Mouse (Mus musculus): ENCODE measurements around the gene Olfr826. TPM values are rescaled to one million over a fixed set of nuclear protein-coding genes. Genes with fewer than 3 reads are reported as not detected.

Olfr826 gene
- not detected in 2 replicates for polyA plus RNA-seq (2014; fragmentation: Nextera tagmentation; extraction: Ambion mirVana)

DNA sequence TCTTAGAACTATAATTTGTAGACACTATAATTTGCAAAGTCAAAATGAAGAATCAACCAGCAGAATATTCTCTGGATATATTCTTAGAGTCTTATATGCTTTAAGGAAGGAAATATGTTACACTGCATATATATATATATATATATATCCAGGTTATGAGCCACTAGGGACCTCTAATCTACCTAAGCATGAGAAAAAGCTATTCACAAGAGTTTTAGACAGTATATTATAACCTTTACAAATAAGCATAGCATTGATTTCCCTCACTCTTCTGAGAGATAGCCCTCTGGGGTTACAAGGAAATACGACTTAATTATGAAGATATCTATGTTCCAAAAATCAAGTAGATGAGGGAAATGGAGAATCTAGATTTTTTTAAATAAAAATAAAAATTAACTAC is at the start of gene Olfr826:
TSS of gene Olfr826 (minus strand) at position 101 of the 400 bp plus-strand sequence.
- Histone ChIP-seq H3K27me3 (ENCODE audit: control insufficient read depth, insufficient read depth, low read length) (no peaks in the 10 kb centered on the region), H3K9me3 (ENCODE audit: control insufficient read depth, low read length) (no peaks in the 10 kb centered on the region), H3K36me3 (ENCODE audit: control insufficient read depth, insufficient read depth, low read length) (no peaks in the 10 kb centered on the region), H3K4me3 (ENCODE audit: low read depth, low read length) (no peak within 1 kb of the TSS), H3K4me1 (replicated peaks; ENCODE audit: control insufficient read depth, insufficient read depth, low read length) (no peaks in the 10 kb centered on the region), H3K4me2 (replicated peaks; ENCODE audit: low read depth, low read length) (no peak within 1 kb of the TSS), H3K9ac (ENCODE audit: low read depth, low read length) (no peak within 1 kb of the TSS), H3K27ac (ENCODE audit: low read depth, low read length) (no peak within 1 kb of the TSS)
- WGBS = 81% methylated on average over 1 of the region's 1 CpGs
- DNase-seq (ENCODE audit: low spot score) = no peak
- ATAC-seq (ENCODE audit: low FRiP score) = no peak

DNA sequence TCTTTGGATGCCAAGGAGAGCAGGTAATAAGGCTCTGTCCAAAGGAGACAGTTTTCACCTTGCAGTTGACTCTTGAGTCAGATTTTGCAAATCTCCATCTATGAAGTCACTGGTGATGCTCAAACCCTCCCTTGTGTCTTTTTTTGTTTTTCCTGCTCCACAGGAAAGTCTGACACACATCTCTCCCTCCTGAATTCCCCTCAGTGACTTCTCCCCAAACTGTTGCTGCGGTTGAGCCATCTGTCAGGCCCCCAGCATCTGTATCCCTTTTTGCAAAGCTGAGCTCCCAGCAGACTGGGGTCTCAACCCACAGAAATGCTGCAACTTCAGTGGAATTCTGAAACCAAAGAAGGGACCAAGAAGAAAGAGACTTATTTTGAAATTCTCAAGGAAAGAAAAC is 48.1 kb upstream of the Olfr826 start:
- Histone ChIP-seq H3K9ac (ENCODE audit: low read depth, low read length) (no peak overlapping the region), H3K27ac (ENCODE audit: low read depth, low read length) (no peak overlapping the region), H3K4me2 (replicated peaks; ENCODE audit: low read depth, low read length) (no peak overlapping the region), H3K9me3 (ENCODE audit: control insufficient read depth, low read length) (no peaks in the 10 kb centered on the region), H3K4me3 (ENCODE audit: low read depth, low read length) (no peak overlapping the region), H3K36me3 (ENCODE audit: control insufficient read depth, insufficient read depth, low read length) (no peaks in the 10 kb centered on the region), H3K27me3 (ENCODE audit: control insufficient read depth, insufficient read depth, low read length) (no peaks in the 10 kb centered on the region), H3K4me1 (replicated peaks; ENCODE audit: control insufficient read depth, insufficient read depth, low read length) (0 out of 2 replicates have a peak, but pooled peaks cover 2% of the 10 kb centered on the region)
- DNase-seq (ENCODE audit: low spot score) (no peak), ATAC-seq (ENCODE audit: low FRiP score) (no peak)
- 54% methylated on average over 1 of the region's 1 CpGs for WGBS

DNA sequence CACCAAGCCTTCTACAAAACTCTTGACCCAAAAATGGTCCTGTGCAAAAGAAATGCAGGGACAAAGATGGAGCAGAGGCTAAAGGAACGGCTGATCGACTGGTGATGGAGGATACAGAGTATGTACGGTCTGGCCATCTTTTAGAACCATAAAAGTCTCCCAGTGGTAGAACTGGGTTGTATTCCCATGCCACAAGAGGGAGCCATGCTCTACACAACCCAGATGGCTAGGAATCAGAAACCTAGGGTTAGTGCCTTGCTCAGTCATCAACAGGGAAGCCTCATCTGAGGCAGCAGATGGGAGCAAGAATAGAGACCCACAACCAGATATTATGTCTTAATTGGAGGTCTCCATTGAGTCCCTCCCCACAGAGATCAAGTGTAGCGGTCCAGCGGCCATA is 45.6 kb upstream of the Olfr826 start:
- no peak for DNase-seq (ENCODE audit: low spot score)
- no peak overlapping the region for H3K27ac ChIP-seq (ENCODE audit: low read depth, low read length)
- H3K4me1 ChIP-seq (replicated peaks; ENCODE audit: control insufficient read depth, insufficient read depth, low read length) = 0 out of 2 replicates have a peak, but pooled peaks cover 2% of the 10 kb centered on the region
- WGBS = 84% methylated on average over 5 of the region's 5 CpGs
- H3K4me2 ChIP-seq (replicated peaks; ENCODE audit: low read depth, low read length) = no peak overlapping the region
- ATAC-seq (ENCODE audit: low FRiP score) = peak; percentile 31; the same call in 1 of the 2 replicates
- no peaks in the 10 kb centered on the region for H3K36me3 ChIP-seq (ENCODE audit: control insufficient read depth, insufficient read depth, low read length)
- H3K27me3 ChIP-seq (ENCODE audit: control insufficient read depth, insufficient read depth, low read length) = no peaks in the 10 kb centered on the region
- H3K9me3 ChIP-seq (ENCODE audit: control insufficient read depth, low read length) = no peaks in the 10 kb centered on the region
- H3K9ac ChIP-seq (ENCODE audit: low read depth, low read length) = no peak overlapping the region
- no peak overlapping the region for H3K4me3 ChIP-seq (ENCODE audit: low read depth, low read length)

DNA sequence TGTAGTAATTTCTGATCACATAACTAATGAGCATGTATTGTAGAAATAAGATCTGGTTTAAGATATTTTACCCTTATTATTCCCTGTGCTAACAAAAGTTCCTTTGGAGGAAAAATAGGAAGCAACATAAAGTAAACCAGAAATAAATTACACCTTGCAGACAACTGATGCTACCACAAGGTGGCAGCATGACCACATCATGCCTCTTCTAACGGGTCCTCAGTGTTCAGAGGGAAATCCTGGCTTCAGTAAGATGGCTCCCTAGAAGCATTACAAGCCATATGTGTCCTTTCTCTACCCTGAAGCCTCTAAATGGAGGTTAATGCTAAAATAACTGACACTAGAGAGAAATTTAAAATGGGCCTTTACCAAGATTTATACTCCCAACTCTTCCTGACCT is 44.3 kb upstream of the Olfr826 start:
- peak; percentile 81 for ATAC-seq (ENCODE audit: low FRiP score)
- 0% methylated on average over 1 of the region's 1 CpGs for WGBS
- DNase-seq (ENCODE audit: low spot score) = peak; percentile 76
- H3K27me3 ChIP-seq (ENCODE audit: control insufficient read depth, insufficient read depth, low read length) = no peaks in the 10 kb centered on the region
- 0 out of 2 replicates have a peak, but pooled peaks cover 2% of the 10 kb centered on the region for H3K4me1 ChIP-seq (replicated peaks; ENCODE audit: control insufficient read depth, insufficient read depth, low read length)
- no peaks in the 10 kb centered on the region for H3K36me3 ChIP-seq (ENCODE audit: control insufficient read depth, insufficient read depth, low read length)
- no peak overlapping the region for H3K27ac ChIP-seq (ENCODE audit: low read depth, low read length)
- no peak overlapping the region for H3K4me3 ChIP-seq (ENCODE audit: low read depth, low read length)
- no peak overlapping the region for H3K4me2 ChIP-seq (replicated peaks; ENCODE audit: low read depth, low read length)
- H3K9ac ChIP-seq (ENCODE audit: low read depth, low read length) = no peak overlapping the region
- no peaks in the 10 kb centered on the region for H3K9me3 ChIP-seq (ENCODE audit: control insufficient read depth, low read length)

DNA sequence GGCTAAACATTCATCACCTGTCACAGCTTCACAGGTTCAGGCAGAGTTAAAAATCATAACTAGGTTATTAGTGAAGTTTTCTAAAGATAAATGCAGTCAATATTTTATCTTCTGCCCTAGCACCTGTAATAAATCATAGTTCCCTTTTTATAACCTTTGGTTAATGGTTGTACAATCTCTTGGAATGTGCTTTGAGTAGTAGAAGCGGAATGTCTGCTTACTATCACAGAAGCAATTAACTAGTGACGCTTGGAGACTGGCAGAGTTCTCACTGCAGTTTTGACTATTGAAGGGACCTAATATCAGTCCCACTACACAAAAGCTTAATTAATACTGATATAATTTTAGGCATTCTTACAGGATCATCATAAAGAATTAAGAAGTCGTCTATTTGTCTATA is 41.0 kb upstream of the Olfr826 start:
- Histone ChIP-seq H3K27ac (ENCODE audit: low read depth, low read length) (no peak overlapping the region), H3K9ac (ENCODE audit: low read depth, low read length) (no peak overlapping the region), H3K4me2 (replicated peaks; ENCODE audit: low read depth, low read length) (no peak overlapping the region), H3K36me3 (ENCODE audit: control insufficient read depth, insufficient read depth, low read length) (no peaks in the 10 kb centered on the region), H3K9me3 (ENCODE audit: control insufficient read depth, low read length) (no peaks in the 10 kb centered on the region), H3K27me3 (ENCODE audit: control insufficient read depth, insufficient read depth, low read length) (no peaks in the 10 kb centered on the region), H3K4me3 (ENCODE audit: low read depth, low read length) (no peak overlapping the region), H3K4me1 (replicated peaks; ENCODE audit: control insufficient read depth, insufficient read depth, low read length) (no peaks in the 10 kb centered on the region)
- no peak for ATAC-seq (ENCODE audit: low FRiP score)
- WGBS = 89% methylated on average over 3 of the region's 3 CpGs
- no peak for DNase-seq (ENCODE audit: low spot score)

DNA sequence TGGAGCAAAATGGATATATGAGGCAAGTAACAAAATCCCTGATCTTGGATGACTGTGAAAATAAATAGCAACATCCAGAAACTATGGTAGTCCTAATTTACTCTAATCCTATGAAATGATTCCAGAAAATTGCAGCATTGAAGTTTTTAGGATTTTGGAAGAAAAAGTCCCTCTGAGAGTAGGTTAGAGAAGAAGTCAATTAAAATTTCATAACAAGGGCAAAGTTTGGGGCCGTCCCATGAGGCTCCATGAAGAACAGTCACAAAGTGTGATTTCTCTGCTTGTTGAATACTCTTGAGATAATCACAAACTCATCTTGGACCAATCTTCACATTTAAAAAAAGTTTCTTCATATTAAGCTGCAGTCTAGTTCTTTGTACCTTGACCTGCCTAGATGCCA is 30.3 kb upstream of the Olfr826 start, which contains the start of gene Olfr827:
TSS of gene Olfr827 (minus strand) at position 101 of the 400 bp plus-strand sequence.
- Histone ChIP-seq H3K9ac (ENCODE audit: low read depth, low read length) (no peak within 1 kb of the TSS), H3K9me3 (ENCODE audit: control insufficient read depth, low read length) (no peaks in the 10 kb centered on the region), H3K27me3 (ENCODE audit: control insufficient read depth, insufficient read depth, low read length) (no peaks in the 10 kb centered on the region), H3K36me3 (ENCODE audit: control insufficient read depth, insufficient read depth, low read length) (no peaks in the 10 kb centered on the region), H3K4me3 (ENCODE audit: low read depth, low read length) (no peak within 1 kb of the TSS), H3K4me1 (replicated peaks; ENCODE audit: control insufficient read depth, insufficient read depth, low read length) (no peaks in the 10 kb centered on the region), H3K27ac (ENCODE audit: low read depth, low read length) (no peak within 1 kb of the TSS), H3K4me2 (replicated peaks; ENCODE audit: low read depth, low read length) (no peak within 1 kb of the TSS)
- no peak for ATAC-seq (ENCODE audit: low FRiP score)
- WGBS = 94% methylated on average over 1 of the region's 1 CpGs
- no peak for DNase-seq (ENCODE audit: low spot score)

DNA sequence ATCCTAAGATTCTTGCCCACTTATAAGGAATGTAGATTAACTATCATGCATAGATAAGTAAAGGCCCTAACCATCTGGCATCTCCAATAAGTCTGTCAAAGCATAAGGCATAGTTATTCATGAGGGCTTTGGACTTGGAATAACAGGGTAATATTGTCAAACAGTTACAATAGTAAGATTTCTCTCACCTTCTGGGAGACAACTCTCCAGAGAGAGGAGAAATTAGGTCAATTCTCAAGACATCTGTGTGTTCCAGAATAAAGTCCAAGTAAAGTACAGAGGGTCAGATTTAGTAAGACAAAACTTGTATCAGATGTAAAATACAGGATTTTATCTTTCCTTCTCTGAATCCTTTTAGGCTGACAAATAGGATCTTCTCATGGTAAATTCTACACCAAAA is 17.3 kb downstream of the Olfr826 start, which contains the start of gene Olfr825:
TSS of gene Olfr825 (minus strand) at position 101 of the 400 bp plus-strand sequence.
- Histone ChIP-seq H3K27me3 (ENCODE audit: control insufficient read depth, insufficient read depth, low read length) (no peaks in the 10 kb centered on the region), H3K27ac (ENCODE audit: low read depth, low read length) (no peak within 1 kb of the TSS), H3K9me3 (ENCODE audit: control insufficient read depth, low read length) (no peaks in the 10 kb centered on the region), H3K9ac (ENCODE audit: low read depth, low read length) (no peak within 1 kb of the TSS), H3K36me3 (ENCODE audit: control insufficient read depth, insufficient read depth, low read length) (no peaks in the 10 kb centered on the region), H3K4me2 (replicated peaks; ENCODE audit: low read depth, low read length) (no peak within 1 kb of the TSS), H3K4me1 (replicated peaks; ENCODE audit: control insufficient read depth, insufficient read depth, low read length) (no peaks in the 10 kb centered on the region), H3K4me3 (ENCODE audit: low read depth, low read length) (no peak within 1 kb of the TSS)
- DNase-seq (ENCODE audit: low spot score) (no peak), ATAC-seq (ENCODE audit: low FRiP score) (no peak)

DNA sequence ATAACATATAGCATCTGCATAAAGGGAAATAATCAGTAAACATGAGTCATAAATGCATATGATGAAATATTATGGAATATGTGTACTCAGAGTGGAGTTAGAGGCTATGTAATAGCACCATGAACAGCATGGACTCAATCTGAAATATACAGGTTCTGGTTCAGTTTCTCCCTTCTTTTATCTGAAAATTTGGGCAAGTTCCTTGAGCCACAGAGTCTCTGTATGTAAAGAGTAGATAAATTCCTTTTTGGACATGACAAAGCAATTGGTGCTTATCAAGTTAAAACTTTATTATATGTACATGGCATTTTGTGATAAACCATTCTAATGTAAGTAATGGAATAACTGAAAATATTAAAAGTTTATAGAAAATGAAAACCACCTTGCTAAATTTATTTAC is 18.8 kb downstream of the Olfr826 start:
- no peak for ATAC-seq (ENCODE audit: low FRiP score)
- H3K27ac ChIP-seq (ENCODE audit: low read depth, low read length) = no peak overlapping the region
- H3K27me3 ChIP-seq (ENCODE audit: control insufficient read depth, insufficient read depth, low read length) = no peaks in the 10 kb centered on the region
- no peaks in the 10 kb centered on the region for H3K4me1 ChIP-seq (replicated peaks; ENCODE audit: control insufficient read depth, insufficient read depth, low read length)
- no peak overlapping the region for H3K4me3 ChIP-seq (ENCODE audit: low read depth, low read length)
- no peak for DNase-seq (ENCODE audit: low spot score)
- no peaks in the 10 kb centered on the region for H3K36me3 ChIP-seq (ENCODE audit: control insufficient read depth, insufficient read depth, low read length)
- H3K9ac ChIP-seq (ENCODE audit: low read depth, low read length) = no peak overlapping the region
- no peaks in the 10 kb centered on the region for H3K9me3 ChIP-seq (ENCODE audit: control insufficient read depth, low read length)
- no peak overlapping the region for H3K4me2 ChIP-seq (replicated peaks; ENCODE audit: low read depth, low read length)

DNA sequence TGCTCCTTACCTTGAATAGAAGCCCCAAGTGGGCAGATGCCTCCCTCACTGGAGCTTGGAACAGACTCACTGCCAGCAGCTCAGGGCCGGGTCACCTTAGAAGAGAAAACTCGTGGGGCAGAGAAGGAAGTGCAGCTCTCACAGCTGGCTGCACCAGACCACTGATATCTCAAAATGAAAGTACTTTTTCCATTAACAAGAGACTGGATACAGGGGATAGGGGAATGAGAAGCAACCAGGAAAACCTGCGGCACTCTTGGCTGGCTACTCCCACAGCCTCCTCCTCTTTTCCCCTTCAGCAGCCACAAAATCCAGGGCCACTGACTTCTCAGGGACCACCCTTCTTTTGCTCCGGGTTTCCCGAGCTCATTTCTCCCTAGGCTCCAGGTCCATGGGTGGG is 39.9 kb downstream of the Olfr826 start:
- no peak overlapping the region for H3K27ac ChIP-seq (ENCODE audit: low read depth, low read length)
- no peak for DNase-seq (ENCODE audit: low spot score)
- no peak overlapping the region for H3K4me2 ChIP-seq (replicated peaks; ENCODE audit: low read depth, low read length)
- H3K9ac ChIP-seq (ENCODE audit: low read depth, low read length) = no peak overlapping the region
- no peaks in the 10 kb centered on the region for H3K27me3 ChIP-seq (ENCODE audit: control insufficient read depth, insufficient read depth, low read length)
- H3K9me3 ChIP-seq (ENCODE audit: control insufficient read depth, low read length) = no peaks in the 10 kb centered on the region
- H3K36me3 ChIP-seq (ENCODE audit: control insufficient read depth, insufficient read depth, low read length) = no peaks in the 10 kb centered on the region
- H3K4me1 ChIP-seq (replicated peaks; ENCODE audit: control insufficient read depth, insufficient read depth, low read length) = no peaks in the 10 kb centered on the region
- ATAC-seq (ENCODE audit: low FRiP score) = no peak
- 79% methylated on average over 5 of the region's 5 CpGs for WGBS
- no peak overlapping the region for H3K4me3 ChIP-seq (ENCODE audit: low read depth, low read length)

Data from hindbrain, embryonic 11.5 days (tissue).